Mouse (Mus musculus): ENCODE results near the gene Armcx3. TPM values are rescaled to one million over a fixed set of nuclear protein-coding genes. Genes with fewer than 3 reads are reported as not detected.
A peak's percentile ranks its signal among the peaks of the same experiment; 100 is the strongest.
"Not testable (repeated sequence)": the region's sequence is repeated elsewhere in the genome, so short reads cannot be mapped to it uniquely, and the experiment has no call there.

The Armcx3 gene
- total RNA-seq, 2 experiments from 2014 or later: 77.5 to 89.8 TPM

- DNase-seq (ENCODE audit: low spot score in 2 of 2): no peak
- TF ChIP-seq CTCF (conservative IDR thresholded peaks at IDR 0.05): no peak
Observed at GRCm38 (mm10) chrX:134752584-134752983, 3.8 kb upstream of the Armcx3 start.

GRCm38 (mm10) chrX:134757293-134757995, 1.0 kb downstream of the Armcx3 start:
- H3K27ac ChIP-seq: peak overlapping the region; percentile 91

More at GRCm38 (mm10) chrX:134752584-134752983, 3.8 kb upstream of the Armcx3 start:
- H3K27ac ChIP-seq: no peak overlapping the region
- H3K4me3 ChIP-seq: no peak overlapping the region

GRCm38 (mm10) chrX:134763428-134764198, 7.2 kb downstream of the Armcx3 start:
- DNase-seq (ENCODE audit: low spot score in 2 of 2); H3K27ac ChIP-seq; H3K4me3 ChIP-seq: not testable (repeated sequence)

More at GRCm38 (mm10) chrX:134757293-134757995, 1.0 kb downstream of the Armcx3 start:
- TF ChIP-seq CTCF (conservative IDR thresholded peaks at IDR 0.05): no peak
- DNase-seq (ENCODE audit: low spot score in 2 of 2): no peak
- peak overlapping the region; percentile 60 for H3K4me3 ChIP-seq

GRCm38 (mm10) chrX:134787728-134788127, 31.3 kb downstream of the Armcx3 start:
- no peak for DNase-seq (ENCODE audit: low spot score in 2 of 2)
- Histone ChIP-seq H3K27ac (no peak overlapping the region), H3K4me3 (no peak overlapping the region)
- no peak for TF ChIP-seq CTCF (conservative IDR thresholded peaks at IDR 0.05)

- Histone ChIP-seq H3K27ac (peak overlapping the region; percentile 87), H3K4me3 (peak overlapping the region; percentile 65)
- no peak for TF ChIP-seq CTCF (conservative IDR thresholded peaks at IDR 0.05)
- peak; percentile 40 to 43 for DNase-seq (ENCODE audit: low spot score in 2 of 2)
Observed at GRCm38 (mm10) chrX:134807833-134808754, 51.7 kb downstream of the Armcx3 start.

- peak within 1 kb of the TSS; percentile 65 for H3K4me3 ChIP-seq
- TF ChIP-seq CTCF (conservative IDR thresholded peaks at IDR 0.05): no peak
- DNase-seq (ENCODE audit: low spot score in 2 of 2): peak; percentile 51 to 57
- peak within 1 kb of the TSS; percentile 87 for H3K27ac ChIP-seq
Observed at GRCm38 (mm10) chrX:134808755-134809224, 52.4 kb downstream of the Armcx3 start, which contains the start of gene Armcx2. TSS of gene Armcx2 (minus strand) at chrX:134809221.

Small RNA genes within 50 kb of the gene (microRNA-seq; reads per million reads assigned to microRNA genes)
- gene Mir7093: 0.55 to 0.96 reads per million in 2 experiments

Other genes starting within 250 kb of the Armcx3 start
- 10 to 100 TPM; 15.7 to 18.3 TPM for gene Timm8a1, start 214.7 kb upstream of the Armcx3 start, total RNA-seq (2021)
- 1 to 10 TPM in 1 of 2 experiments, under 1 TPM in 1; 0.66 to 1.2 TPM for gene Btk, start 173.0 kb upstream of the Armcx3 start, total RNA-seq (2021)
- 100 to 1,000 TPM; 122 to 137 TPM for gene Rpl36a, start 170.9 kb upstream of the Armcx3 start, total RNA-seq (2021)
- gene Gla, start 155.5 kb upstream of the Armcx3 start, total RNA-seq (2021): 10 to 100 TPM in 1 of 2 experiments, 1 to 10 TPM in 1; 7.3 to 10.5 TPM
- 100 to 1,000 TPM; 152 to 157 TPM for gene Hnrnph2, start 155.4 kb upstream of the Armcx3 start, total RNA-seq (2021)
- 10 to 100 TPM; 34.6 to 35.4 TPM for gene Armcx4, start 70.1 kb upstream of the Armcx3 start, total RNA-seq (2021)
- gene Armcx1, start 38.6 kb upstream of the Armcx3 start, total RNA-seq (2021): 10 to 100 TPM; 49.1 to 56.7 TPM
- 1 to 10 TPM; 7.0 to 7.6 TPM for gene Armcx6, start 5.2 kb upstream of the Armcx3 start, total RNA-seq (2021)
- 10 to 100 TPM; 87.0 to 87.5 TPM for gene Armcx2, start 52.6 kb downstream of the Armcx3 start, total RNA-seq (2021)
- under 1 TPM in 1 of 2 experiments, not detected in 1; 0.20 TPM for gene Nxf2, start 208.2 kb downstream of the Armcx3 start, total RNA-seq (2021)